Mouse (Mus musculus): ENCODE data around the gene Igf1r.
"Not testable (repeated sequence)": the region's sequence is repeated elsewhere in the genome, so short reads cannot be mapped to it uniquely, and the experiment has no call there.

Igf1r gene

GRCm38 (mm10) chr7:68275838-68276731 is 323.5 kb downstream of the Igf1r start:
- peak; percentile 77 to 87 for DNase-seq

GRCm38 (mm10) chr7:68277054-68277896 is 324.6 kb downstream of the Igf1r start:
- DNase-seq = peak in 1 of 2 experiments; percentile 43

DNA sequence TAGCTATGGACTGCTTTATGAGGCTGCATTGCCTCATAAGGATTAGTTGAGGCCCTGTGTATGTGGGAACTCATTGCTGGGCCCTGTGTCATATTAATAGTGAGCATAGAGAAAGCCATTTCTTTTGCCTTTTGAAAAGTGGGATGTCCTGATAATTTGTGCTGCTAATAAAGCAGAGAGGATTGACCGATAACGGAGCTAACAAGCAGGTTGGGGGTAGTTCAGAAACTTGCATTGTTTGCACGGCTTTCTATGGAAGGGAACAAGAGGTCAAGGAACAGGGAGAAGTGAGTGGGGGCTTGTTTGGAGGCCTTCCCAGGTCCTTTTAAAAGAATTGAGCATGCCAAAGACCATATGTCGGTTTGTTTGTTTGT is 325.3 kb downstream of the Igf1r start:
- DNase-seq = no peak

DNA sequence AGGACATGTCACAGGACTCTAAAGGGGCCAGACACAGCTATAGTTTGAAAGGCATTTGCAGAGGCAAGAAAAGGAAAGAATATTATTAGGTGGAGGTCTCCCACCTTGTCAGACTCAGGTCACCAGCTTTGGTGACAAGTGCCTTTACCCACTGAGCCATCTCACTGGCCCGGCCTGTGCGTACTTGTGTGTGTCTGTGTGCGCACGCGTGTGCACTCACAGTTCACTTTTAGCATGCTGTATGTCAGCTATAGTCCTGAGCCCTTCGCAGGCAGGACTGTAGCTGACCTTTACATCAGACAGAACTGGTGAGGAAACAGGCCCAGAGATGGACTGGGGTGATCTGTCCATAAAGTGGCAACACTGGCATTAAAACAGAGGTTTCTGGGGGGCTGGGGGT is 325.8 kb downstream of the Igf1r start:
- DNase-seq = no peak

- DNase-seq = peak; percentile 77 to 82
Measured at GRCm38 (mm10) chr7:68278908-68279307, 326.3 kb downstream of the Igf1r start.

- no peak for DNase-seq
Measured at GRCm38 (mm10) chr7:68279481-68279880, 326.9 kb downstream of the Igf1r start.

- DNase-seq = peak; percentile 48 to 67
Measured at GRCm38 (mm10) chr7:68280352-68280869, 327.8 kb downstream of the Igf1r start.

GRCm38 (mm10) chr7:68281341-68281740 is 328.7 kb downstream of the Igf1r start:
- no peak for DNase-seq

DNA sequence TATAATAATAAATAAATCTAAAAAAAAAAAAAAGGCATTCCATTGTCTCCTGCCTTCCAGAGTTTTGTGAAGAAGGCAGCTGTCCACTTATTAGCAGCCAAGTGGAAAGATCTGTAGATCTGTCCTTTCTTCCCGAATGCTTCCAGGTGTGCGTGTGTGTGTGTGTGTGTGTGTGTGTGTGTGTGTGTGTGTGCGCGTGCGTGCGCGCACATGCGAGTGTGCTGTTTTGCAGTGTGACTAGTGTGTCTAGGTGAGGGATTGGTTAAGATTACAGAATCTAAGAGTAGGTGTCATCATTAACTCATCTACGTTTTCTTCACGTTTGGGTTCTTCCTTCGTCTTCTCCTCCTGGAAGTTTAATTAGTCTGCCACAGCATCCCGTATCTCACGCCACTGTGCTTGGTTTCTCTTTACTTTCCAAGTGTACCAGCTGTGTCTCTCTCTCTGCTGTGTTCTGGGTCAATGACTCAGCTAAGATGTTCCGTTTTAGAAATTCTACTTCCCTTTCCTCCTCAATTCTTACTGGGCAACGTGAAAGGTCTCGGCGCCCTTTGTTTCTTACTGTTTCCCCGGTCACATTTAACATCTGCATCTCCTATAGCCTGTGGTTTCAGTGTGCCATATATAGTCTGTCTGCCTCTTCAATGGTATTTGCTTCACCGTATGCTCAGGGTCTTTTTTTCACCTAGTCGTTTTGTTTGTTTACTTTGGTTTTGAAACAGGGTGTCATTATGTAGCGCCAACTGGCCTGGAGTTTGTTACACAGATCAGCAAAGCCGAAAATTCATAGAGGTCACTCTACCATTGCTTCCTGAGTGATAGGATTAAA is 329.9 kb downstream of the Igf1r start:
- DNase-seq = peak in 1 of 2 experiments; percentile 49

DNA sequence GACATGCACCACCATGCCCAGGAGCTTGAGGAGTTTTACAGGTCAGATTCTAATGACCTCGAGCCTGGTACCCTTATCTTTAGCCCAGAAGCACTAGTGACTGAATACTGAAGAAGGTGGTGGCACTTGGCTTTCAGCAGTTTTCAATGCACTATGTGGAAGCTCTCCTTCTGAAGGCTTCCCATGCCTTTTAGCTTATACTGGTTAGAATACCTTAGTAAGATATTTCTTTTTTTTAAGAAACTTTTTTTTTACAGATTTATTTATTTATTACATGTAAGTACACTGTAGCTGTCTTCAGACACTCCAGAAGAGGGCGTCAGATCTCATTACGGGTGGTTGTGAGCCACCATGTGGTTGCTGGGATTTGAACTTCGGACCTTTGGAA is 330.5 kb downstream of the Igf1r start:
- DNase-seq = not testable (repeated sequence)
